Mouse (Mus musculus) stomach, embryonic 16.5 days (tissue): ENCODE measurements around the gene Spen. TPM values are rescaled to one million over a fixed set of nuclear protein-coding genes. Genes with fewer than 3 reads are reported as not detected.

ENCODE experiments used
- ATAC-seq: fragments of 200-750 bp; cut with Nextera tagmentation; 2 replicates; pipeline ENCODE4 v1.8.0; 2017; ENCODE audit warnings: moderate number of reproducible peaks, moderate TSS enrichment; ENCODE audit not compliant: insufficient read depth, low FRiP score
- H3K27ac ChIP-seq: fragments of 300-500 bp; sonication (generic); 2 replicates; pipeline ENCODE4 v1.5.1; 2014; ENCODE audit warnings: low read length
- H3K27me3 ChIP-seq: fragments of 300-500 bp; sonication (generic); 2 replicates; pipeline ENCODE4 v1.6.1; 2014; ENCODE audit warnings: low read length, control low read depth, mixed read lengths; ENCODE audit not compliant: control insufficient read depth, insufficient read depth
- H3K36me3 ChIP-seq: fragments of 300-500 bp; sonication (generic); 2 replicates; pipeline ENCODE4 v1.6.1; 2014; ENCODE audit warnings: low read length; ENCODE audit not compliant: control insufficient read depth, insufficient read depth
- H3K4me1 ChIP-seq: fragments of 300-500 bp; sonication (generic); 2 replicates; pipeline ENCODE4 v1.6.1; 2014; ENCODE audit warnings: low read length, control low read depth, mixed read lengths; ENCODE audit not compliant: control insufficient read depth, insufficient read depth
- H3K4me2 ChIP-seq: fragments of 300-500 bp; sonication (generic); 2 replicates; pipeline ENCODE4 v1.6.1; 2014; ENCODE audit warnings: low read depth, low read length, mixed read lengths
- H3K4me3 ChIP-seq: fragments of 300-500 bp; sonication (generic); replicated peaks from 2 replicates; pipeline ENCODE4 v1.5.1; 2014; ENCODE audit warnings: mild to moderate bottlenecking, low read length
- H3K9ac ChIP-seq: fragments of 300-500 bp; sonication (generic); 2 replicates; pipeline ENCODE4 v1.6.1; 2014; ENCODE audit warnings: low read length
- H3K9me3 ChIP-seq: fragments of 300-500 bp; sonication (generic); replicated peaks from 2 replicates; pipeline ENCODE4 v1.6.1; 2016; ENCODE audit warnings: low read length, control low read depth; ENCODE audit not compliant: control insufficient read depth
- WGBS: fragments of 180-500 bp; shearing (Covaris S2); extraction: QIAGEN DNeasy Blood & Tissue Kit; methylation state at CpG from one replicate; pipeline ENCODE4 v1.1.7; 2014; 5-methylcytosine and 5-hydroxymethylcytosine counted together
- polyA plus RNA-seq: library from polyadenylated mRNA; unstranded; fragments of >200 nt; fragmentation: Nextera tagmentation; extraction: Ambion mirVana; gene quantifications from 2 replicates; pipeline ENCODE4 v1.2.1, GENCODE M21; 2015

The Spen gene
- polyA plus RNA-seq, 1 experiment from 2014 or later = 6.2 TPM

DNA sequence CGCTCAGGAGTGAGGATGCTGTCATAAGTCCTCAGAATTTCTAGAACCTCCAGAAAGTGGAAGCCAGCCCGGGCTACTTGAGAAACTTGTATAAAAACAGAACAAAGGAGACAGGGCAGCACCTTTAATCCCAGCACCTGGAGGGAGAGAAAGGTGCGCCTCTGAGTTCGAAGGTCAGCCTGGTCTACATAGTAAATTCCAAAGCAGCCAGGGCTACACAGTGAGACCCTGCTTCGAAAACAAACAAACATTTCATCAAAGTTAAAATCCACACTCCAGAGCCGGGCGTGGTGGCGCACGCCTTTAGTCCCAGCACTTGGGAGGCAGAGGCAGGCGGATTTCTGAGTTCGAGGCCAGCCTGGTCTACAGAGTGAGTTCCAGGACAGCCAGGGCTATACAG, 32.6 kb downstream of the Spen start:
- H3K4me2 ChIP-seq = no peak overlapping the region
- no peaks in the 10 kb centered on the region for H3K9me3 ChIP-seq
- peaks cover 31% of the 10 kb centered on the region for H3K4me1 ChIP-seq
- no peak for ATAC-seq
- H3K27ac ChIP-seq = peak overlapping the region; percentile 90
- H3K36me3 ChIP-seq = no peaks in the 10 kb centered on the region
- no peaks in the 10 kb centered on the region for H3K27me3 ChIP-seq
- no peak overlapping the region for H3K9ac ChIP-seq
- WGBS = 90% methylated on average over 10 of the region's 11 CpGs
- H3K4me3 ChIP-seq = no peak overlapping the region

DNA sequence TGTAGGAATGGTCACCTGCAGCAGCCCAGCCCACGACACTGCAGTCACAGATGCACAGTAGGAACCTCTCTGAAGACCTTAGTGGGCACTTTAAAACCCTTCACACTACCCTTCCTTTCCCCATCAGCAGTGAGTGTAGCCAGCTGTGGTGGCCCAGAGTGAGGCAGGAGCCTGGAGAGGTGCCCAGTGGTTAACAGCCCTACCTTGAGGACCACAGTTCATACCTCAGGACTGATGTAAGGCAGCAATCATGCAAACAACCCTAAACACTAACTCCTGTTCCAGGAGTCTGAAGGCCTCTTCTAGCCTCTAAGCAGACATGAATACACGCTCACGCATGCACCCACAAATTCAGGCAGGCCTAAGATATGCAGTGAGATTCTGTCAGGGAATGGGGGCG, 33.9 kb downstream of the Spen start:
- Histone ChIP-seq H3K4me3 (no peak overlapping the region), H3K4me2 (no peak overlapping the region), H3K27ac (no peak overlapping the region), H3K4me1 (peaks cover 34% of the 10 kb centered on the region), H3K9ac (no peak overlapping the region), H3K27me3 (no peaks in the 10 kb centered on the region), H3K9me3 (no peaks in the 10 kb centered on the region), H3K36me3 (no peaks in the 10 kb centered on the region)
- no peak for ATAC-seq
- WGBS = 91% methylated on average over 4 of the region's 4 CpGs

DNA sequence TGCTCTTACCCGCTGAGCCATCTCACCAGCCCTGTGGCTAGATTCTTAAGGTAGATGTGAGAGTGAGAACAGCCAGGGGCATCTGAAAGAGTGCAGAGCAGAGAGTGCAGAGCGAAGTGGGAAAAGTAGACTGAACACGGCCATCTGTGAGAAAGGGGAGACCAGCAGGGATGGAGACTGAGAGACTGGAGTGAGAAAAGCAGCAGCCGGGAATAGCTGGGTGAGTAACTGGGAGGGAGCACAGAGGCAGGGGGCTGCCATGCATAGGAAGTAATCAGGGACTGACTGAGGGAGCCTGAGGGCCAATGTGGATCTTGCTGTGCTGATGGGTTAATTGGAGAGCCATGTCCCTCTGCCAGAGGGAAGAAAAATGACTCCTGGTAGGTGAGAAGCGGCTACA, 35.7 kb downstream of the Spen start:
- Histone ChIP-seq H3K4me1 (peaks cover 34% of the 10 kb centered on the region), H3K27me3 (no peaks in the 10 kb centered on the region), H3K4me3 (no peak overlapping the region), H3K4me2 (no peak overlapping the region), H3K36me3 (no peaks in the 10 kb centered on the region), H3K27ac (no peak overlapping the region), H3K9ac (no peak overlapping the region), H3K9me3 (no peaks in the 10 kb centered on the region)
- ATAC-seq = no peak
- 69% methylated on average over 5 of the region's 5 CpGs for WGBS

DNA sequence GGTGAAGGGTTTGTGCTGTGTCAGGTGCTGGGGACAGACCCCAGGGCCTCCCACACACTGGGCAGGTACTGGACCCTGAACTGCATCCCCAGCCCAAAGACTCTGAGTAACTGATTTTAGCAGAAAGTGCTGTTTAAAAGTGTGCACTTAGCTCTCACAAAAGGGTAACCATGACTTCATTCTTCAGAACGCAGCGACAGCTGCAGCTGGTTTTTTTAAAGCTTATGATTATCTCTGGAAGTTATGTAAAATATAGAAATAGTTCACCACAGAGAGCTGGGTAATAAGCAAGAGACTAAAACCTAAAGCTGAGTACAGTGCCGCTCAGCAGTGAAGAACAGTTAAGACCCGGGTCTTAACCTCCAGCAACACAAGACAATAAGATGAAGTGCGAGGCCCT, 37.3 kb downstream of the Spen start:
- no peak for ATAC-seq
- no peaks in the 10 kb centered on the region for H3K27me3 ChIP-seq
- H3K4me3 ChIP-seq = no peak overlapping the region
- H3K9ac ChIP-seq = peak overlapping the region; percentile 24; the same call in 1 of the 2 replicates
- 41% methylated on average over 5 of the region's 5 CpGs for WGBS
- no peaks in the 10 kb centered on the region for H3K36me3 ChIP-seq
- H3K27ac ChIP-seq = peak overlapping the region; percentile 70
- H3K4me1 ChIP-seq = peaks cover 20% of the 10 kb centered on the region
- no peaks in the 10 kb centered on the region for H3K9me3 ChIP-seq
- H3K4me2 ChIP-seq = no peak overlapping the region

DNA sequence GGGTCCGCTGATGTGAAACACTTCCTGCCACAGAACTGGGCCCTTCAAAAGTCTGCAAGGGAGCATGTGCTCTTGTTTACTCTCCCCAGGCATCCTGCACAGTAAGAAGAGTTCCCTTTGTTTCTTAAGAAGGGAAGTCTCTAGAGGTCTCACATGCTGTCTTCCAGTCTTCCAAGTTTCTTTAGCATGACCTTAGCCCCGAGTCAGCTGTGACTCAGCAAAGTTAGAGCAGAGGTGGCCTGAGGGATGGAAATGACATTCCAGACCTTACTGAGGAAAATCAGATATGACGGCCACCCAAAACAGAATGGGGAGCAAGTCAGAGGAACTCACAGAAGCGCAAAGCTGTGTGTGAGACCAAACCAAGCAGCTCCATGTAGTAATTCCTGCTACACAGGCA, 37.8 kb downstream of the Spen start:
- peak overlapping the region; percentile 28; the same call in 1 of the 2 replicates for H3K9ac ChIP-seq
- H3K4me3 ChIP-seq = no peak overlapping the region
- no peaks in the 10 kb centered on the region for H3K27me3 ChIP-seq
- no peak overlapping the region for H3K4me2 ChIP-seq
- H3K27ac ChIP-seq = peak overlapping the region; percentile 70
- peaks cover 20% of the 10 kb centered on the region for H3K4me1 ChIP-seq
- WGBS = 66% methylated on average over 4 of the region's 4 CpGs
- no peaks in the 10 kb centered on the region for H3K9me3 ChIP-seq
- no peak for ATAC-seq
- H3K36me3 ChIP-seq = no peaks in the 10 kb centered on the region

DNA sequence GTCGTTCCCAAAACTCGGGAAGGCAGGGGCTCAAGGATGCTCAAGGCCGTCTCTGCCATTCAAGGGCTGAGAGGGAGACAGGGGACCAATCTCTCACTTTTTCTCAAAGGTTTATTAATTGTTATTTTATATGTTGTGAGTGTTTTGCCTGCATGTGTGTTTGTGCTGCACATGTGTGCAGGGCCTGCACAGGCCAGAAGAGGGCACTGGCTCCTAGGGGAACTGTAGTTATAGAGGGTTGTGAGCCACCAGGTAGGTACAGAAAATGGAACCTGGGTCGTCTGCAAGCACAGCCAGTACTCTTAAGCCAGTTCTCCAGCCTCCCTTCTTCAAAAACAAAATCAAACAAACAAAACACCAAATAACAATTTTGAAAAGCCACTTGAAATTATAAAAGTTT, 49.7 kb downstream of the Spen start:
- Histone ChIP-seq H3K36me3 (peaks cover 36% of the 10 kb centered on the region), H3K4me3 (no peak overlapping the region), H3K9me3 (no peaks in the 10 kb centered on the region), H3K27ac (no peak overlapping the region), H3K4me2 (no peak overlapping the region), H3K4me1 (no peaks in the 10 kb centered on the region), H3K9ac (no peak overlapping the region), H3K27me3 (no peaks in the 10 kb centered on the region)
- WGBS = 88% methylated on average over 4 of the region's 4 CpGs
- no peak for ATAC-seq

DNA sequence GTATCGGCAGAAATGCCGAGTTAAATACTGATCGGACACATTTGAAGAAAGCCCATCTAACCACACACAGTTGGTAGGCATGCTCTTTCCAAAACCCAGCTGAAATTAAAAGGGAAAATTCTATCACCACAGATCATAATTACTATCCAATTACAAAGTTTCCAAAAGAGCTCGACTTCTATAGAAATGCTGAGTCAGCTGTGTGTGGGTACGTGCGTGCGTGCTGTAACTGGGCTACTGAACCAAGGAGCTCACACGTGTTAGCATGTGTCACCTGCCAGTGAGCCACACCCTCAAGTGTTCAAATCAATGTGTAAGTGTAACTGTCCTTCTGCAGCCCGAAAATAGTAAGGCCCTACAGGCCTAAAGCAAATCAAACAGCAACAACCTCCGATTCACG, 50.8 kb downstream of the Spen start:
- Histone ChIP-seq H3K4me1 (no peaks in the 10 kb centered on the region), H3K27ac (no peak overlapping the region), H3K36me3 (peaks cover 38% of the 10 kb centered on the region), H3K27me3 (no peaks in the 10 kb centered on the region), H3K4me3 (no peak overlapping the region), H3K9me3 (no peaks in the 10 kb centered on the region), H3K9ac (no peak overlapping the region), H3K4me2 (no peak overlapping the region)
- no peak for ATAC-seq
- 96% methylated on average over 11 of the region's 11 CpGs for WGBS

DNA sequence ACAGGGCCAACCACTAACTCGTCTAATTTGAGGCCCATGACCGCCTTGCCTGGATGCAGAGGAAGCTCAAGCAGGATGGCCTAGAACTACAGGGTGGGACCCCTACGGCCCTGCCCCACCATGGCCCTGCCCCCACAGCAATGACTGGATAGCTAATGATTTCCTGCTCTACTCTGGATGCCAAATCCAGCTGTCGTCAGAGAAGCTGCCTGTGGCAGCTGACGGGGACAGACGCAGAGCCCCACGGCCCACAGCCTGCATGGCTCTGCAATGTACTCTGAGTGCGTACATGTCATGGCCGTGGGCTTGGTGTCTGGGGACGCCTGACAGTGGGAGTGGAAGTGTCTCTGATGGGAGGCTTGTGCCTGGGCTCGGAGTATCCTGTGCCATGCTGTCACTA, 54.3 kb downstream of the Spen start:
- Histone ChIP-seq H3K27me3 (no peaks in the 10 kb centered on the region), H3K36me3 (peaks cover 45% of the 10 kb centered on the region), H3K27ac (no peak overlapping the region), H3K9ac (no peak overlapping the region), H3K4me1 (no peaks in the 10 kb centered on the region), H3K4me2 (no peak overlapping the region), H3K4me3 (no peak overlapping the region), H3K9me3 (no peaks in the 10 kb centered on the region)
- whole genome bisulfite sequencing = 71% methylated on average over 11 of the region's 11 CpGs
- ATAC-seq = no peak

DNA sequence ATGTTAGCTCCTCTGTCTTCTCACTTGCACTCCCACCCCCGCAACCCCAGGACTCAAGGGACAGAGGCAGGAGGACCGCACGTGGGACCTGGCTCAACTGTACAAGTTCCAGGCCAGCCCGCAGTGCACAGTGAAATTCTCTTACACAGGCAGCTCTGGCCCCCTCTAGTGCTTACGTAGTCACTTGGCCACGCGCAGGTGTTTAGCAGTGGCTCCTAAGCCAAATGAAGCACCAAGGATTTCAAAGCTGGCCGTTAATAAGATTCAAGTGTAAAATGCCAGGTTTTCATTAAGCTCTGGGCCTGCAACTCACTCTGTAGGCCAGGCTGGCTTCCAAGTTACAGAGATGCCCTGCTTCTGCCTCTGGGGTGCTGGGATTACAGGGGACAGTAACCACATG, 59.0 kb downstream of the Spen start:
- Histone ChIP-seq H3K27ac (peak overlapping the region; percentile 81; the same call in 1 of the 2 replicates), H3K4me3 (no peak overlapping the region), H3K4me2 (no peak overlapping the region), H3K9me3 (no peaks in the 10 kb centered on the region), H3K27me3 (no peaks in the 10 kb centered on the region), H3K36me3 (peaks cover 61% of the 10 kb centered on the region), H3K4me1 (no peaks in the 10 kb centered on the region; the same call in 1 of the 2 replicates), H3K9ac (no peak overlapping the region)
- whole genome bisulfite sequencing = 96% methylated on average over 8 of the region's 8 CpGs
- ATAC-seq = no peak

DNA sequence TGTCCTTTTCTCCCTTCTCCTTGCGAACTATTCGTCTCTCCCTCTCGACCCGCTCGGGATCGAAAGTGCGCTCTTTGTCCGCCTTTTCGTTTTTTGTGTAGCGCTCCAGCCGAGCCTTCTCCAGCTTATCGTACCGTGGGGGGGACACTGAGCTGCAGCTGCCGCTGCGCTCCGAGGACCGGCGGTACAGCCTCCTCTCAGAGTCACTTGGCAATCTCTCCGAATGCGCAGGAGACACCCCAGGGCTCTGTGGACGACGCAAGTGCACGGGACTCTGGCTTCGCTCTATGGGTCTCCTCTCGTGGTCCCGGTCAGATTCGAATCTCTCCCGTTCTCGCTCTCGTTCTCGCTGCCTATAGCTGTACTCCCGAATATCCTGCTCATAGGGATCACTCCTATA, 59.6 kb downstream of the Spen start:
- no peak overlapping the region for H3K4me2 ChIP-seq
- no peak overlapping the region for H3K4me3 ChIP-seq
- WGBS = 94% methylated on average over 32 of the region's 32 CpGs
- no peaks in the 10 kb centered on the region for H3K9me3 ChIP-seq
- H3K9ac ChIP-seq = no peak overlapping the region
- no peaks in the 10 kb centered on the region; the same call in 1 of the 2 replicates for H3K4me1 ChIP-seq
- no peaks in the 10 kb centered on the region for H3K27me3 ChIP-seq
- H3K36me3 ChIP-seq = peaks cover 64% of the 10 kb centered on the region
- peak overlapping the region; percentile 81 for H3K27ac ChIP-seq
- ATAC-seq = no peak
